Mouse (Mus musculus): ENCODE data around the gene Ppfia4.

DNA sequence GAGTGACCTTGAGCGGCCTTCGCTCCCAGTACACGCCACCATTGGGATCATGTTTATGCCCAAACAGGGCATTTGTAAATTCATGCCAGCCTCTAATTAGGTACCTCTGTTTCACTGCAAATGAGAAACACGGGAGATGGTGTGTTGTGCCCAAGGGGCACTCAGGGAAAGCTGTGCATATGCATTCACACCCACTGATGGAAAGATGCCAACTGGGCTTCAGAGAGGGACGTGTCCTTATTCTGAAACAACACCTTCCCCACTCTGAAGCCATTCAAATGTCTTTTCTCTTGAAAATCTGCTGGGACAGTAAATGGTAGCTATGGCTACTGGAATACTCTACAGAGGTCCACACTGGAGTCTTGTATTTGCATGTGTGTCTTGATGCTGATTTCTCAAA is 14.5 kb downstream of the Ppfia4 start:
- TF ChIP-seq POLR2A (IDR thresholded peaks at IDR 0.05; ENCODE audit: extremely low read depth, insufficient read depth, low read length): no peak
- TF ChIP-seq CTCF (IDR thresholded peaks at IDR 0.05; ENCODE audit: low read depth, low read length): no peak

Data from liver, adult 2 months (tissue).